Mouse (Mus musculus): ENCODE data around the gene Ntsr2. TPM values are rescaled to one million over a fixed set of nuclear protein-coding genes. Genes with fewer than 3 reads are reported as not detected.
"Not testable (repeated sequence)": the region's sequence is repeated elsewhere in the genome, so short reads cannot be mapped to it uniquely, and the experiment has no call there.

Gene Ntsr2
- polyA plus RNA-seq, 1 experiment from 2014 or later: 0.35 TPM

GRCm38 (mm10) chr12:16656906-16657875, 4.0 kb downstream of the Ntsr2 start:
- Histone ChIP-seq H3K27me3 (replicated peaks) (peaks cover 32% of the 10 kb centered on the region), H3K27ac (no peak overlapping the region), H3K9ac (no peak overlapping the region), H3K36me3 (no peaks in the 10 kb centered on the region), H3K4me1 (peaks cover 8% of the 10 kb centered on the region), H3K4me3 (no peak overlapping the region), H3K9me3 (no peaks in the 10 kb centered on the region), H3K4me2 (replicated peaks) (no peak overlapping the region)
- 79% methylated on average over 5 of the region's 5 CpGs for WGBS
- no peak for ATAC-seq (ENCODE audit: low FRiP score, low read depth)

- Histone ChIP-seq H3K9ac (no peak overlapping the region), H3K9me3 (no peaks in the 10 kb centered on the region), H3K4me3 (no peak overlapping the region), H3K4me1 (no peaks in the 10 kb centered on the region), H3K27me3 (replicated peaks) (no peaks in the 10 kb centered on the region), H3K27ac (no peak overlapping the region), H3K4me2 (replicated peaks) (no peak overlapping the region), H3K36me3 (no peaks in the 10 kb centered on the region)
- 88% methylated on average over 10 of the region's 10 CpGs for whole genome bisulfite sequencing
- ATAC-seq (ENCODE audit: low FRiP score, low read depth): no peak
Observed at GRCm38 (mm10) chr12:16661459-16661858, 8.3 kb downstream of the Ntsr2 start.

- H3K9me3 ChIP-seq: no peaks in the 10 kb centered on the region
- 94% methylated on average over 2 of the region's 2 CpGs for WGBS
- H3K4me2 ChIP-seq (replicated peaks): no peak overlapping the region
- no peaks in the 10 kb centered on the region for H3K36me3 ChIP-seq
- no peak overlapping the region for H3K27ac ChIP-seq
- H3K4me3 ChIP-seq: no peak overlapping the region
- H3K27me3 ChIP-seq (replicated peaks): no peaks in the 10 kb centered on the region
- no peak for ATAC-seq (ENCODE audit: low FRiP score, low read depth)
- H3K9ac ChIP-seq: no peak overlapping the region
- H3K4me1 ChIP-seq: no peaks in the 10 kb centered on the region
Observed at GRCm38 (mm10) chr12:16661936-16662335, 8.8 kb downstream of the Ntsr2 start.

GRCm38 (mm10) chr12:16662955-16663585, 9.9 kb downstream of the Ntsr2 start:
- H3K9ac ChIP-seq: no peak overlapping the region
- no peak for ATAC-seq (ENCODE audit: low FRiP score, low read depth)
- WGBS: 75% methylated on average over 6 of the region's 6 CpGs

GRCm38 (mm10) chr12:16665022-16665421, 11.8 kb downstream of the Ntsr2 start:
- 0% methylated on average over 2 of the region's 2 CpGs for WGBS
- peak; percentile 49; the same call in 1 of the 2 replicates for ATAC-seq (ENCODE audit: low FRiP score, low read depth)
- H3K27ac ChIP-seq: no peak overlapping the region

More at GRCm38 (mm10) chr12:16662955-16663585, 9.9 kb downstream of the Ntsr2 start:
- Histone ChIP-seq H3K27me3 (replicated peaks) (no peaks in the 10 kb centered on the region), H3K4me1 (no peaks in the 10 kb centered on the region), H3K9me3 (no peaks in the 10 kb centered on the region), H3K4me2 (replicated peaks) (no peak overlapping the region), H3K27ac (no peak overlapping the region), H3K36me3 (no peaks in the 10 kb centered on the region), H3K4me3 (no peak overlapping the region)

GRCm38 (mm10) chr12:16669176-16669575, 16.0 kb downstream of the Ntsr2 start:
- Histone ChIP-seq H3K9me3 (no peaks in the 10 kb centered on the region), H3K4me2 (replicated peaks) (no peak overlapping the region), H3K36me3 (peaks cover 7% of the 10 kb centered on the region; the same call in 1 of the 2 replicates), H3K9ac (no peak overlapping the region), H3K4me3 (no peak overlapping the region), H3K27me3 (replicated peaks) (no peaks in the 10 kb centered on the region), H3K4me1 (no peaks in the 10 kb centered on the region), H3K27ac (no peak overlapping the region)
- no peak for ATAC-seq (ENCODE audit: low FRiP score, low read depth)
- WGBS: 74% methylated on average over 3 of the region's 3 CpGs

More at GRCm38 (mm10) chr12:16665022-16665421, 11.8 kb downstream of the Ntsr2 start:
- no peak overlapping the region for H3K9ac ChIP-seq
- no peaks in the 10 kb centered on the region for H3K36me3 ChIP-seq
- H3K27me3 ChIP-seq (replicated peaks): no peaks in the 10 kb centered on the region
- H3K4me2 ChIP-seq (replicated peaks): no peak overlapping the region
- no peaks in the 10 kb centered on the region for H3K4me1 ChIP-seq
- H3K4me3 ChIP-seq: no peak overlapping the region
- H3K9me3 ChIP-seq: no peaks in the 10 kb centered on the region

- no peak overlapping the region for H3K4me3 ChIP-seq
- no peaks in the 10 kb centered on the region for H3K27me3 ChIP-seq (replicated peaks)
- no peaks in the 10 kb centered on the region for H3K4me1 ChIP-seq
- no peaks in the 10 kb centered on the region for H3K9me3 ChIP-seq
- no peak for ATAC-seq (ENCODE audit: low FRiP score, low read depth)
- no peak overlapping the region for H3K27ac ChIP-seq
- 92% methylated on average over 10 of the region's 10 CpGs for WGBS
- H3K4me2 ChIP-seq (replicated peaks): no peak overlapping the region
- H3K36me3 ChIP-seq: peaks cover 12% of the 10 kb centered on the region; the same call in 1 of the 2 replicates
- no peak overlapping the region for H3K9ac ChIP-seq
Observed at GRCm38 (mm10) chr12:16672246-16672645, 19.1 kb downstream of the Ntsr2 start.

GRCm38 (mm10) chr12:16690631-16691030, 37.4 kb downstream of the Ntsr2 start:
- H3K27me3 ChIP-seq (replicated peaks): no peaks in the 10 kb centered on the region
- H3K9ac ChIP-seq: no peak overlapping the region
- H3K4me2 ChIP-seq (replicated peaks): no peak overlapping the region
- 92% methylated on average over 9 of the region's 9 CpGs for WGBS
- H3K4me1 ChIP-seq: no peaks in the 10 kb centered on the region
- ATAC-seq (ENCODE audit: low FRiP score, low read depth): no peak
- H3K36me3 ChIP-seq: peaks cover 11% of the 10 kb centered on the region; the same call in 1 of the 2 replicates
- no peak overlapping the region for H3K27ac ChIP-seq
- no peaks in the 10 kb centered on the region for H3K9me3 ChIP-seq
- no peak overlapping the region for H3K4me3 ChIP-seq

GRCm38 (mm10) chr12:16694783-16695182, 41.6 kb downstream of the Ntsr2 start:
- no peak for ATAC-seq (ENCODE audit: low FRiP score, low read depth)
- Histone ChIP-seq H3K4me2 (replicated peaks) (no peak overlapping the region), H3K36me3 (peaks cover 22% of the 10 kb centered on the region), H3K9ac (no peak overlapping the region), H3K27ac (no peak overlapping the region), H3K27me3 (replicated peaks) (no peaks in the 10 kb centered on the region), H3K4me3 (no peak overlapping the region), H3K4me1 (no peaks in the 10 kb centered on the region), H3K9me3 (no peaks in the 10 kb centered on the region)
- WGBS: 80% methylated on average over 5 of the region's 5 CpGs

GRCm38 (mm10) chr12:16695252-16695651, 42.1 kb downstream of the Ntsr2 start:
- WGBS: 97% methylated on average over 7 of the region's 8 CpGs
- not testable (repeated sequence) for H3K4me3 ChIP-seq; H3K4me2 ChIP-seq (replicated peaks); H3K9me3 ChIP-seq; H3K27me3 ChIP-seq (replicated peaks); H3K4me1 ChIP-seq; H3K27ac ChIP-seq; ATAC-seq (ENCODE audit: low FRiP score, low read depth); H3K9ac ChIP-seq
- H3K36me3 ChIP-seq: peaks cover 26% of the 10 kb centered on the region

GRCm38 (mm10) chr12:16696146-16696545, 43.0 kb downstream of the Ntsr2 start:
- H3K9ac ChIP-seq: no peak overlapping the region
- no peaks in the 10 kb centered on the region for H3K9me3 ChIP-seq
- ATAC-seq (ENCODE audit: low FRiP score, low read depth): no peak
- H3K4me1 ChIP-seq: no peaks in the 10 kb centered on the region
- 89% methylated on average over 13 of the region's 13 CpGs for WGBS
- no peak overlapping the region for H3K27ac ChIP-seq
- H3K27me3 ChIP-seq (replicated peaks): no peaks in the 10 kb centered on the region
- H3K4me3 ChIP-seq: no peak overlapping the region
- no peak overlapping the region for H3K4me2 ChIP-seq (replicated peaks)
- peaks cover 28% of the 10 kb centered on the region for H3K36me3 ChIP-seq

- no peaks in the 10 kb centered on the region for H3K9me3 ChIP-seq
- ATAC-seq (ENCODE audit: low FRiP score, low read depth): no peak
- H3K4me2 ChIP-seq (replicated peaks): no peak overlapping the region
- WGBS: 88% methylated on average over 1 of the region's 1 CpGs
- no peak overlapping the region for H3K4me3 ChIP-seq
- H3K9ac ChIP-seq: no peak overlapping the region
- peaks cover 28% of the 10 kb centered on the region for H3K36me3 ChIP-seq
- H3K27me3 ChIP-seq (replicated peaks): no peaks in the 10 kb centered on the region
- no peaks in the 10 kb centered on the region for H3K4me1 ChIP-seq
- no peak overlapping the region for H3K27ac ChIP-seq
Observed at GRCm38 (mm10) chr12:16698691-16699090, 45.5 kb downstream of the Ntsr2 start.

Measured in neural tube, embryonic 12.5 days (tissue).